Comparison of ENCODE assay signal across 8 mouse cellular contexts in the genomic region with DNA sequence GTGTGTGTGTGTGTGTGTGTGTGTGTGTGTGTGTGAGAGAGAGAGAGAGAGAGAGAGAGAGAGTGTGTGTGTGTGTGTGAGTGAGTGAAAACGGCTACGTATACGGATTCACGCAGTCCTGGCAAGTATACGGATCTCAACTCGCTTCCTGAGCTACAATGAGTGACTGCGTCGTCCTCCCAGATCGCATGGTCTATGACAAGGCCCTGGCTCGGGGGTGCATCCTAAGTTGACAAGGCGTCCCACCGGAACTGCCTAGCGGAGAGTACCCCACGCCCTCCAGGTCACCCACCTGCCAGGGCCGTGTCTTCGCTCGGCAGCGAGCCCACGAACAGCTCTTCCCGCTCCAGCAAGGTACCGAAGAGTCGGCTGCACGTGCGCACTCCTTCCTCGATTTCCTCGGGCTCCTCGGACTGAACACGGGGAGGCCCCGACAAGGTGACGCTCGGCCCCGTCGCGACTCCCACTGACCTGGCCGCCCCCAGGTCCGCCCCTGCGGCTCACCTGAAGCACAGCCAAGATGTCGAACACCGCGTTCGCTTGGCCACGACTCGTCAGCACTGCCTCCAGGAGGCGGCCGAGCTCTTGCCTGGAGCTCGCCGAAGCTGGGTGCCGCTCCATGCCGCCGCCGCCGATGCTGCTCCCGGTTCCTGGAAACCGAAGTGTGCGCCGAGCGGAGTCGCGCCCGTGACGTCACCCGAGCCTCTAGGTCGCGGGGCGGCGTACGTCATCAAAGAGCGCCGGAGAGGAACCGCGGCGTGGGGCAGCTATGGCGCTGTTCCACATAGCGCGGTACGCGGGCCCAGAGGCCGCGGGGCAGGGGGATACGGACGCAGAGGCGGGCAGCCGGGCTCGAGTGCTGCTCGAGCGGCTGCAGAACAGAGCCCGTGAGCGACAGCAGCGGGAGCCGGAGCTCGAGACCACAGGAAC. TPM values are rescaled to one million over a fixed set of nuclear protein-coding genes. Genes with fewer than 3 reads are reported as not detected.
A peak's percentile ranks its signal among the peaks of the same experiment; 100 is the strongest.
DNase-seq lines count a peak whose midpoint lies in the region; ATAC-seq lines count a peak whose summit lies in the region.

Gene Noc4l, minus strand, starts transcription at position 699 of the 930 bp plus-strand sequence.
Gene Ddx51, plus strand, starts transcription at position 733 of the 930 bp plus-strand sequence.

- peak; percentile 66 for DNase-seq in MEL-GATA-1-ER (ENCODE audit: extremely low read depth, low read depth)
- DNase-seq in cerebellum, adult 8-10 months, result peak; percentile 94
- peak; percentile 94 for DNase-seq in forelimb bud, embryonic 11.5 days (ENCODE audit: low read depth, low spot score)
- peak; percentile 82 for DNase-seq in layer of hippocampus, adult 9-10 months (ENCODE audit: low spot score)
- DNase-seq in ovary, postnatal 10 days (ENCODE audit: low spot score), result peak; percentile 93
- DNase-seq in thymus, postnatal 10 days (ENCODE audit: low spot score in 2 of 2), result peak; percentile 89 to 98

- ATAC-seq in hematopoietic stem cell, adult 5-6 weeks (replicated peaks in 1 of 2; ENCODE audit: insufficient read depth in 1 of 2, low FRiP score in 2 of 2, low TSS enrichment in 1 of 2, low read depth in 1 of 2, poor library complexity in 2 of 2, severe bottlenecking in 2 of 2), result peak; percentile 74 to 83
- peak; percentile 90 for ATAC-seq in lung, embryonic 16.5 days (ENCODE audit: low read depth)

- peak within 1 kb of the TSS; percentile 100 for H3K4me3 ChIP-seq in lung, embryonic 16.5 days (ENCODE audit: low read length)

- H3K27ac ChIP-seq in lung, embryonic 16.5 days (ENCODE audit: low read length), result peak within 1 kb of the TSS; percentile 40; the same call in 1 of the 2 replicates

- H3K4me1 ChIP-seq in lung, embryonic 16.5 days (replicated peaks; ENCODE audit: control insufficient read depth, insufficient read depth, low read length), result peaks cover 12% of the 10 kb centered on the region

- H3K27me3 ChIP-seq in lung, embryonic 16.5 days (ENCODE audit: control insufficient read depth, insufficient read depth, low read depth, low read length), result no peaks in the 10 kb centered on the region

- peak within 1 kb of the TSS; percentile 93 for H3K9ac ChIP-seq in lung, embryonic 16.5 days (ENCODE audit: low read length)

- peak within 1 kb of the TSS; percentile 87 for H3K4me2 ChIP-seq in lung, embryonic 16.5 days (ENCODE audit: low read depth, low read length)

- H3K9me3 ChIP-seq in lung, embryonic 16.5 days (ENCODE audit: control insufficient read depth, low read length), result no peaks in the 10 kb centered on the region

- peaks cover 53% of the 10 kb centered on the region for H3K36me3 ChIP-seq in lung, embryonic 16.5 days (ENCODE audit: control insufficient read depth, insufficient read depth, low read length)

- WGBS in lung, embryonic 16.5 days, result under 1% methylated on average over 90 of the region's 91 CpGs

RNA-seq across cellular contexts. Expression of gene Noc4l, which starts in this region (rescaled TPM):
- 23.3 and 24.8 TPM in 2 replicates for total RNA-seq in hematopoietic stem cell, adult 5-6 weeks (2017)
- 47.0 and 51.2 TPM in 2 replicates for polyA plus RNA-seq in lung, embryonic 16.5 days (2015; fragmentation: Nextera tagmentation; extraction: Ambion mirVana)

RNA-seq across cellular contexts. Expression of gene Ddx51, which starts in this region (rescaled TPM):
- total RNA-seq in hematopoietic stem cell, adult 5-6 weeks (2017), result 4.9 and 9.2 TPM in 2 replicates
- 15.0 and 17.5 TPM in 2 replicates for polyA plus RNA-seq in lung, embryonic 16.5 days (2015; fragmentation: Nextera tagmentation; extraction: Ambion mirVana)

Comparison
In these comparisons a context has a peak if more than half of its experiments do, and no peak if none do; other contexts are left out.
1. Peak in every context shown above with its lines: DNase-seq, ATAC-seq, H3K4me3 ChIP-seq and H3K27ac ChIP-seq.